10 mouse cellular contexts compared by ENCODE assay signal in the genomic region with DNA sequence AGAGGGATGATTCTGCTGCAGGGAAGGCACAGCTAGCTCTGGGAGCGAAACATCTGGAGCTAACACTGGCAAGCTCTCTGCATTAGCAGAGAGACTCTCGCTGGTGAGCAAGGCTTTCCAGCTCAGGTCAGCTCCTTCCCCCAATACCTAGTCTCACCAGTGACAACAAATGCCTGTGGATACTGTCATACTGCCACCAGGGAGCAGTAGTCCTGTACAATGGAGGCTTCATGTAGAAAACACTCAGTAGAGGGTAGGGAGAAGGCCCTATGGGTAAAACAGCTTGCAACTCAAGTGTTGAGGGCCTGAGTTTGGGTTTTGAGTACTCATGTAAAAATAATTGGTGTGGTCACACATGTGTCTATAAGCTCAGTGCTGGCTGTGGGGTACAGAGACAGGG.
DNase-seq lines count a peak whose midpoint lies in the region; ATAC-seq and TF ChIP-seq lines count a peak whose summit lies in the region.
"Had no signal": no experiment of that assay in that cellular context is flagged by ENCODE, and none has a peak within 500 bp of the region (broad histone marks: within the 10 kb centered on the region; RNA-seq: fewer than 3 reads in every experiment).

No protein-coding gene starts in this region.

- H3K27me3 ChIP-seq in intestine, postnatal 0 days (replicated peaks; ENCODE audit: control insufficient read depth, insufficient read depth, low read length), result no peaks in the 10 kb centered on the region
- no peaks in the 10 kb centered on the region for H3K27me3 ChIP-seq in intestine, embryonic 15.5 days (replicated peaks)
- peaks cover 27% of the 10 kb centered on the region for H3K27me3 ChIP-seq in neural tube, embryonic 13.5 days
- H3K27me3 ChIP-seq in neural tube, embryonic 15.5 days (replicated peaks), result no peaks in the 10 kb centered on the region
- H3K27me3 ChIP-seq: limb, embryonic 15.5 days had no signal

- no peaks in the 10 kb centered on the region for H3K9me3 ChIP-seq in intestine, postnatal 0 days (ENCODE audit: control insufficient read depth)
- H3K9me3 ChIP-seq in intestine, embryonic 15.5 days, result no peaks in the 10 kb centered on the region
- no peaks in the 10 kb centered on the region for H3K9me3 ChIP-seq in neural tube, embryonic 13.5 days
- no peaks in the 10 kb centered on the region for H3K9me3 ChIP-seq in neural tube, embryonic 15.5 days (replicated peaks)
- H3K9me3 ChIP-seq: limb, embryonic 15.5 days had no signal

- no peak for TF ChIP-seq POLR2A in bone marrow, adult 2 months (IDR thresholded peaks at IDR 0.05; ENCODE audit: borderline replicate concordance, control insufficient read depth, low read depth, low read length)

- peak; percentile 44 for DNase-seq in thymus, postnatal 0 days (ENCODE audit: low spot score)
- no peak for DNase-seq in gastrocnemius, postnatal 14 days
- DNase-seq in right cerebral cortex, postnatal 25 days, result no peak
- DNase-seq: heart, postnatal 14 days had no signal

- no peak overlapping the region for H3K4me2 ChIP-seq in intestine, postnatal 0 days (replicated peaks; ENCODE audit: low read depth)
- no peak overlapping the region for H3K4me2 ChIP-seq in intestine, embryonic 15.5 days (replicated peaks)
- no peak overlapping the region for H3K4me2 ChIP-seq in neural tube, embryonic 13.5 days
- no peak overlapping the region for H3K4me2 ChIP-seq in neural tube, embryonic 15.5 days
- H3K4me2 ChIP-seq: limb, embryonic 15.5 days had no signal

- no peaks in the 10 kb centered on the region for H3K36me3 ChIP-seq in intestine, postnatal 0 days (ENCODE audit: control insufficient read depth, insufficient read depth)
- H3K36me3 ChIP-seq in intestine, embryonic 15.5 days, result no peaks in the 10 kb centered on the region
- no peaks in the 10 kb centered on the region for H3K36me3 ChIP-seq in neural tube, embryonic 13.5 days
- H3K36me3 ChIP-seq in neural tube, embryonic 15.5 days, result no peaks in the 10 kb centered on the region
- H3K36me3 ChIP-seq: limb, embryonic 15.5 days had no signal

- intact Hi-C loops in gastrocnemius, postnatal 14 days (cut with DNase I; ENCODE audit: low total_unique reads), result no loop called here

- no peak for ATAC-seq in intestine, postnatal 0 days
- ATAC-seq in intestine, embryonic 15.5 days, result no peak
- 0 out of 2 replicates have a peak, but pooled peaks have one; percentile 25 for ATAC-seq in neural tube, embryonic 13.5 days (ENCODE audit: low read depth)
- no peak for ATAC-seq in neural tube, embryonic 15.5 days (ENCODE audit: low FRiP score)

- no peaks in the 10 kb centered on the region for H3K4me1 ChIP-seq in intestine, postnatal 0 days (replicated peaks; ENCODE audit: control insufficient read depth, insufficient read depth, low read length)
- 0 out of 2 replicates have a peak, but pooled peaks cover 4% of the 10 kb centered on the region for H3K4me1 ChIP-seq in intestine, embryonic 15.5 days (replicated peaks)
- H3K4me1 ChIP-seq in neural tube, embryonic 13.5 days (replicated peaks), result peaks cover 9% of the 10 kb centered on the region
- H3K4me1 ChIP-seq in neural tube, embryonic 15.5 days, result no peaks in the 10 kb centered on the region; the same call in 1 of the 2 replicates
- H3K4me1 ChIP-seq in bone marrow, adult 2 months (ENCODE audit: control insufficient read depth, insufficient read depth, low read length), result peaks cover 4% of the 10 kb centered on the region

- H3K9ac ChIP-seq in intestine, postnatal 0 days (ENCODE audit: low read depth, low read length), result no peak overlapping the region
- H3K9ac ChIP-seq in intestine, embryonic 15.5 days, result no peak overlapping the region
- no peak overlapping the region for H3K9ac ChIP-seq in neural tube, embryonic 13.5 days
- H3K9ac ChIP-seq in neural tube, embryonic 15.5 days (replicated peaks), result no peak overlapping the region
- H3K9ac ChIP-seq: limb, embryonic 15.5 days had no signal

- WGBS in intestine, postnatal 0 days, result 85% methylated on average over 2 of the region's 2 CpGs
- 72% methylated on average over 2 of the region's 2 CpGs for WGBS in intestine, embryonic 15.5 days
- 76% methylated on average over 2 of the region's 2 CpGs for WGBS in neural tube, embryonic 13.5 days
- WGBS in neural tube, embryonic 15.5 days, result 74% methylated on average over 2 of the region's 2 CpGs
- 85% methylated on average over 2 of the region's 2 CpGs for WGBS in bone marrow, adult 2 months

- H3K4me3 ChIP-seq in intestine, postnatal 0 days (ENCODE audit: low read depth, low read length), result no peak overlapping the region
- no peak overlapping the region for H3K4me3 ChIP-seq in intestine, embryonic 15.5 days (replicated peaks)
- no peak overlapping the region for H3K4me3 ChIP-seq in neural tube, embryonic 13.5 days
- H3K4me3 ChIP-seq in neural tube, embryonic 15.5 days (replicated peaks), result no peak overlapping the region
- H3K4me3 ChIP-seq in bone marrow, adult 2 months (replicated peaks; ENCODE audit: control insufficient read depth, low read depth, low read length), result no peak overlapping the region
- H3K4me3 ChIP-seq: limb, embryonic 15.5 days had no signal

- H3K27ac ChIP-seq in intestine, postnatal 0 days (ENCODE audit: low read depth, low read length), result no peak overlapping the region
- H3K27ac ChIP-seq in intestine, embryonic 15.5 days, result no peak overlapping the region
- H3K27ac ChIP-seq in neural tube, embryonic 13.5 days (replicated peaks), result no peak overlapping the region
- no peak overlapping the region for H3K27ac ChIP-seq in neural tube, embryonic 15.5 days (replicated peaks)
- H3K27ac ChIP-seq in bone marrow, adult 2 months (ENCODE audit: control insufficient read depth, insufficient read depth, low read depth, low read length, poor library complexity), result no peak overlapping the region
- H3K27ac ChIP-seq: limb, embryonic 15.5 days had no signal

- TF ChIP-seq CTCF in intestine, postnatal 0 days (IDR thresholded peaks at IDR 0.05; ENCODE audit: low read depth), result peak; percentile 74
- peak; percentile 9; the same call in 1 of the 2 replicates for TF ChIP-seq CTCF in bone marrow, adult 2 months (IDR thresholded peaks at IDR 0.05; ENCODE audit: control insufficient read depth, insufficient read depth, low read length)
